Mouse (Mus musculus) midbrain, embryonic 13.5 days (tissue): ENCODE data around the gene Hfe. TPM values are rescaled to one million over a fixed set of nuclear protein-coding genes. Genes with fewer than 3 reads are reported as not detected.
A peak's percentile ranks its signal among the peaks of the same experiment; 100 is the strongest.

Experiments
- ATAC-seq: fragments of 200-750 bp; cut with Nextera tagmentation; 2 replicates; pipeline ENCODE4 v1.8.0; 2017; ENCODE audit warnings: mild to moderate bottlenecking, moderate TSS enrichment, moderate library complexity
- H3K27ac ChIP-seq: fragments of 300-500 bp; sonication (generic); 2 replicates; pipeline ENCODE4 v1.5.1; 2015; ENCODE audit warnings: inconsistent platforms, mild to moderate bottlenecking, moderate library complexity
- H3K27me3 ChIP-seq: fragments of 300-500 bp; sonication (generic); 2 replicates; pipeline ENCODE4 v1.6.1; 2015; ENCODE audit warnings: mild to moderate bottlenecking, inconsistent platforms
- H3K36me3 ChIP-seq: fragments of 300-500 bp; sonication (generic); 2 replicates; pipeline ENCODE4 v1.6.1; 2015; ENCODE audit warnings: mild to moderate bottlenecking, inconsistent platforms
- H3K4me1 ChIP-seq: fragments of 300-500 bp; sonication (generic); replicated peaks from 2 replicates; pipeline ENCODE4 v1.6.1; 2015; ENCODE audit warnings: inconsistent platforms
- H3K4me2 ChIP-seq: fragments of 300-500 bp; sonication (generic); replicated peaks from 2 replicates; pipeline ENCODE4 v1.6.1; 2015; ENCODE audit warnings: moderate library complexity, mild to moderate bottlenecking, inconsistent platforms
- H3K4me3 ChIP-seq: fragments of 300-500 bp; sonication (generic); replicated peaks from 2 replicates; pipeline ENCODE4 v1.5.1; 2015; ENCODE audit warnings: mild to moderate bottlenecking, inconsistent platforms
- H3K9ac ChIP-seq: fragments of 300-500 bp; sonication (generic); replicated peaks from 2 replicates; pipeline ENCODE4 v1.6.1; 2015; ENCODE audit warnings: mild to moderate bottlenecking, inconsistent platforms
- H3K9me3 ChIP-seq: fragments of 300-500 bp; sonication (generic); 2 replicates; pipeline ENCODE4 v1.6.1; 2016; ENCODE audit warnings: mild to moderate bottlenecking, inconsistent platforms
- WGBS: fragments of 180-500 bp; shearing (Covaris S2); methylation state at CpG from one replicate; pipeline ENCODE4 v1.1.7; 2015; 5-methylcytosine and 5-hydroxymethylcytosine counted together
- polyA plus RNA-seq: library from polyadenylated mRNA; unstranded; fragments of >200 nt; fragmentation: Nextera tagmentation; extraction: Ambion mirVana; gene quantifications from 2 replicates; pipeline ENCODE4 v1.2.1, GENCODE M21; 2015

The Hfe gene
- polyA plus RNA-seq, 1 experiment from 2014 or later, result 2.7 TPM

DNA sequence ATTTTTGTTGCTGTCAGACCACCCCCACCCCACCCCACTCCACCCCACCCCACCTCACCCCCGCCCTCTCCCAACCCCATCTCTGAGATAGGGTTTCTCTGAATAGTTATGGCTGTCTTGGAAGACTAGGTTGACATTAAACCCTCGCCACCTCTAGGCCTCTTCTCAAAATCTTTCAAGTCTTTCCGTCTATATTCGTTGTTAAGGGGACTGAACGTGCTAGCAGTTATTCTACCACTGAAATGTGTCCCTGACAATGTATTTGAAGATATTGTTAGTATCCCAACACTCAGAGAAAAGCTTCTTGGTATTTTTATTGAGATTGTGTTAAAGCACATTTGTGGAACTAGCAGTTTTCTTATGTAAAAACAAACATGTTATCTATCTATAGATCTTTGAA lies 30.3 kb upstream of the Hfe start:
- no peak for ATAC-seq
- Histone ChIP-seq H3K9ac (no peak overlapping the region), H3K9me3 (no peaks in the 10 kb centered on the region), H3K4me1 (peaks cover 33% of the 10 kb centered on the region), H3K27me3 (no peaks in the 10 kb centered on the region), H3K4me2 (peak overlapping the region; percentile 100; the same call in 1 of the 2 replicates), H3K36me3 (no peaks in the 10 kb centered on the region), H3K4me3 (no peak overlapping the region), H3K27ac (no peak overlapping the region)
- 64% methylated on average over 5 of the region's 5 CpGs for WGBS

DNA sequence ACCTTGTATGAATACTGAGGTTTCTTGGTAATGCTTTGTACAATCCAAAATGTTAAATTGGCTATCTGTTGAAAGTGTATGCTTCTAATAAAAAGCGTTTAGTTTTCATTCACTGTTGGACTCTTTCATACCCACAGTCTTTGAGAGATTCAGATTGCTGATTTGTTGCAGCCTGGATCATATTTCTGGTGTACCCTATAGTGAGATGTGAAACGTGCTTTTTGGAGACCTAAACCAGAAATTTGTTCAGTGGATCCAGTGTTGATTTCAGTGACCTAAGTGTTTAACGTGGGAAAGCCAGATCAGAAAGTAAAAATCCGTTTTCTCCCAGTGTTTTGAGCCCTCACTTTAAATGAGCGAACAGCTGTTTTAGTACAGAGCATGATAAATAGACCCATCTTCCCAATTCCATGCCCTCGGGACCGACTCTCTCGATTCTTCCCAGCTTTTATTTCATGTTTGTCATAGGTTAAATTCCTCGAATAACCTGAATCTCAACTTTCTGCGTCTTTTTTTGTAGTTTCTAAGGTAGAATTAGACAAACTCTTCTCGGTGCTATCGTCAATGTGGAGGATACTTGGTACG lies 29.7 kb upstream of the Hfe start:
- 40% methylated on average over 13 of the region's 13 CpGs for WGBS
- Histone ChIP-seq H3K27ac (peak overlapping the region; percentile 91), H3K4me1 (peaks cover 30% of the 10 kb centered on the region), H3K9me3 (no peaks in the 10 kb centered on the region), H3K9ac (peak overlapping the region; percentile 75), H3K36me3 (no peaks in the 10 kb centered on the region), H3K27me3 (no peaks in the 10 kb centered on the region), H3K4me2 (peak overlapping the region; percentile 100), H3K4me3 (peak overlapping the region; percentile 46)
- no peak for ATAC-seq

DNA sequence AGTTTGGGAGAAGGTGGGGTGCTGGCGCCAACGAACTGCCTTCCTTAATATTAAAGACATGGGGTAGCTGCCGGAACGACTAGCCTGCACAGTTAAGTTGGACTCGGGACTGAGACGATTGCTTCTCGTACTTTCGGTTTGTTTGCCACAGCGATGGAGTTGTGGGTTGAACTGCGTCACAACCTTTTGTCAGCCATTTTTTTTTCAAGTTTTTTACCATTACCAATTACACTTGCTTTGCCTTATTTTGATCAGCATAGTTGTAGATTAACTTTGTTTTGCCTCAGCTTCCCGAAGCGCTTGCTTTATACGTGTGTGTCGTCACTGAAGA lies 29.2 kb upstream of the Hfe start:
- peak overlapping the region; percentile 91 for H3K27ac ChIP-seq
- no peaks in the 10 kb centered on the region for H3K27me3 ChIP-seq
- peak overlapping the region; percentile 46 for H3K4me3 ChIP-seq
- peaks cover 29% of the 10 kb centered on the region for H3K4me1 ChIP-seq
- ATAC-seq, result no peak
- 1% methylated on average over 14 of the region's 14 CpGs for WGBS
- peak overlapping the region; percentile 75 for H3K9ac ChIP-seq
- H3K4me2 ChIP-seq, result peak overlapping the region; percentile 100
- no peaks in the 10 kb centered on the region for H3K9me3 ChIP-seq
- no peaks in the 10 kb centered on the region for H3K36me3 ChIP-seq

DNA sequence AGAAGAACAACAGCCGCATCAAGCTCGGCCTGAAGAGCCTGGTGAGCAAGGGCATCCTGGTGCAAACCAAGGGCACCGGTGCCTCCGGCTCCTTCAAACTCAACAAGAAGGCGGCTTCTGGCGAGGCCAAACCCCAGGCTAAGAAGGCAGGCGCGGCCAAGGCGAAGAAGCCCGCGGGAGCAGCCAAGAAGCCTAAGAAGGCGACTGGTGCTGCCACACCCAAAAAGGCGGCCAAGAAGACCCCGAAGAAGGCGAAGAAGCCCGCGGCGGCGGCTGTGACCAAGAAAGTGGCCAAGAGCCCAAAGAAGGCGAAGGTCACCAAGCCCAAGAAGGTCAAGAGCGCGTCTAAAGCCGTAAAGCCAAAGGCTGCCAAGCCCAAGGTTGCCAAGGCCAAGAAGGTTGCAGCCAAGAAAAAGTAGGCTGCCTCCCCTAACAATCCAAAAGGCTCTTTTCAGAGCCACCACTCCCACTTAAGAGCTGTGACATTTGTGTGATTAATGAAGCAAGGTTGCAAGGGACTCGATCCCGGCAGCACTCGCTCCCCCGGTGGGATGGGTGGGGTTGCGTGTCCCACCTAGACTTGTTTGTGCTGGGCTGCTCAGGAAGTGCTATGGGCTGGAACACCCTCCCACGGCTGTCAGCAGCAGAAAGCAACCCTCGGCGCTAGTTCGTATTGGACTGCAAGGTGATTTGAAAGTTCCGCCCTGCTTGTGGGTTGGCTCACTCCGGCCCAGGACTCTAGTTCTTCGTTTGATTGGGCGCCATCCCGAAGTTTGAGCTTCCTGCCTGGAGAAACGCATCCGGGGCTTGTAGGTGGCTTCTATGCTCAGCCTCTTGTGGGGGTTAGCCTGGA lies 28.6 kb upstream of the Hfe start:
- peak overlapping the region; percentile 46 for H3K4me3 ChIP-seq
- under 1% methylated on average over 39 of the region's 39 CpGs for WGBS
- H3K36me3 ChIP-seq, result no peaks in the 10 kb centered on the region
- peaks cover 25% of the 10 kb centered on the region for H3K4me1 ChIP-seq
- H3K27ac ChIP-seq, result peak overlapping the region; percentile 91
- peak overlapping the region; percentile 100 for H3K4me2 ChIP-seq
- H3K27me3 ChIP-seq, result no peaks in the 10 kb centered on the region
- no peaks in the 10 kb centered on the region for H3K9me3 ChIP-seq
- H3K9ac ChIP-seq, result peak overlapping the region; percentile 75
- ATAC-seq, result peak; percentile 90

DNA sequence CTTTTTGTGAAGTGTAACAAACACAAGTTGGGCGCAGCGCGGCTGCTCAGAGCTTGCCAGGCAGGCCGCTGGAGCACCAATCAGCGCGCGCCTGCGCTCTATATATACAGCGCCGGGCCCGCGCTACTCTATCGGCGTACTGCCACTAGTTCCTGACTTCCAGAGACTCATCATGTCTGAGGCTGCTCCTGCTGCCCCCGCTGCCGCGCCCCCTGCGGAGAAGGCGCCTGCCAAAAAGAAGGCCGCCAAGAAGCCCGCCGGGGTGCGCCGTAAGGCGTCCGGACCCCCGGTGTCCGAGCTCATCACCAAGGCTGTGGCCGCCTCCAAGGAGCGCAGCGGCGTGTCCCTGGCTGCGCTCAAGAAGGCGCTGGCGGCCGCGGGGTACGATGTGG lies 28.0 kb upstream of the Hfe start, which contains the start of gene Hist1h1c:
Gene Hist1h1c (plus strand): TSS at position 132 of the 392 bp plus-strand sequence.
- Histone ChIP-seq H3K27me3 (no peaks in the 10 kb centered on the region), H3K27ac (peak within 1 kb of the TSS; percentile 91), H3K9ac (peak within 1 kb of the TSS; percentile 75), H3K9me3 (no peaks in the 10 kb centered on the region), H3K36me3 (no peaks in the 10 kb centered on the region), H3K4me1 (peaks cover 25% of the 10 kb centered on the region), H3K4me3 (peak within 1 kb of the TSS; percentile 46), H3K4me2 (peak within 1 kb of the TSS; percentile 100)
- WGBS, result 0% methylated on average over 36 of the region's 38 CpGs
- ATAC-seq, result peak; percentile 97

DNA sequence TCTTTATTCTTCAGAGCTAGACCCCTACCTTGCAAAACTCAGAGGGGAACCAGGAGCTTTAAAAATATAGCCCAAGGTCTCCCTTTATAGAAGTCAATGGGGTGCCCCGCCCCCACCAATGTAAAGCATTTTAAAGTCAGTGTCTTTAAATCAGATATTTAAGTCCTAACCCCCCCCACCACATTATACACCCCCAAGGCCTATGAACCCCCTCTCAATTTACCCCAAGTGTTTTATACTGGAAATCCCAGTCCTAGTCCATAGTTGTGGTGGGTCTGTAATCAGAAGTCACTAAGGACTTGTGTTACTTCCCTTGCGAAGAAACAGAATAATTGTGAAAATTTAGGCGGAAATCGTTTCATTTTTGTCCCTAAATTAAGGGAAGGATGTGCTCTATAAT lies 27.4 kb upstream of the Hfe start:
- Histone ChIP-seq H3K9ac (peak overlapping the region; percentile 75), H3K27me3 (no peaks in the 10 kb centered on the region), H3K36me3 (no peaks in the 10 kb centered on the region), H3K27ac (peak overlapping the region; percentile 91), H3K9me3 (no peaks in the 10 kb centered on the region), H3K4me1 (peaks cover 25% of the 10 kb centered on the region), H3K4me2 (peak overlapping the region; percentile 100), H3K4me3 (peak overlapping the region; percentile 46)
- 16% methylated on average over 4 of the region's 4 CpGs for WGBS
- ATAC-seq, result no peak

DNA sequence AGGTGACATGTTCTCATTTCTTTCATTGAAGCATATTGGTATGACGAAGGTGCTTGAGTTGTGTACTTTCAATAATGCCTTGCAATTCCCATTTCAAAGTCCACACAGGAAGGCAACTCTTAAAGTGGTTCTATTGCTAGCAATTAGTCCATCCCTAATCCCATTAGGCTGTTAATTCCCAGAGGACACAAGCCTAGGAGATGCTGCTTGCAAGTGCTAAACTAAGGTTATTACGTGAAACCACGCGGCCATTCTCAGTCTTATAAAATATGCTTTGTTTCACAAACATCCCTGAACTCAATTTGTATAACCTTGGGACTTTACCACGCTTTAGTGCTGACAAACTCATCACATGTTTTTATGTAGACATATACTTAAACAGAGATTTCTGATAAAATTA lies 26.4 kb upstream of the Hfe start:
- no peak for ATAC-seq
- H3K4me1 ChIP-seq, result peaks cover 25% of the 10 kb centered on the region
- no peaks in the 10 kb centered on the region for H3K36me3 ChIP-seq
- H3K9ac ChIP-seq, result no peak overlapping the region
- H3K9me3 ChIP-seq, result no peaks in the 10 kb centered on the region
- H3K4me3 ChIP-seq, result no peak overlapping the region
- no peak overlapping the region for H3K4me2 ChIP-seq
- no peaks in the 10 kb centered on the region for H3K27me3 ChIP-seq
- H3K27ac ChIP-seq, result no peak overlapping the region
- 74% methylated on average over 5 of the region's 5 CpGs for WGBS

DNA sequence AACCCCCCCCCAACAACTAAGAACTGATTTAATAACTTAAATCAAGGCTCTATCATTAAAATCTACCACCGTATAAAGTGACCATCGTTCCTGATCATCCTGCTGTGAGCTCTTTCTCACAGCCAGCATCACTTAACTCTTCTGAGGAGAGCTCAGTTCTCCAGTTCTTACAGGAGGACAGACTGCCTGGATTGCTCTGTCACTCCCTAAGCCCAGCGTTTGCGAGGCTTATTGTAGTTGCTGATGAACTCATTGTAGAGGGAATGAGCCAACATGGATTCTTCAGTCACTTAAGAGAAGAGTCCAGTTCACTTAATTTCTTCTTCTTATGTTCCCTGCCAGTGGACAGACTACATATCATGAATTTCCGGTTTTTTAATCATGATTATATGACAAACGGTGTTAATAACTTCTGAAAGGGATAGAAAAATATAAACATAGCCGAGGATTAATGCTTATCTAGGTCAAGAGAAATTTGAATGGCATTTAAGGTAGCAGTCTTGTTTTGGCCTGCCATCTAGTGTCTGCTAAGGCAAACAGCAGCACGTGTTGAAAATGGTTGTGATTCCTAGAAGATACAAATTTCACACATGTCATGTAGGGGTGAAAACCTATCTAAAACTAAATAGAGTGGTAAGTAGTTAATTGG lies 21.6 kb upstream of the Hfe start:
- H3K4me3 ChIP-seq, result no peak overlapping the region
- H3K36me3 ChIP-seq, result no peaks in the 10 kb centered on the region
- WGBS, result 27% methylated on average over 8 of the region's 8 CpGs
- no peak for ATAC-seq
- H3K9ac ChIP-seq, result no peak overlapping the region
- no peak overlapping the region for H3K4me2 ChIP-seq
- no peaks in the 10 kb centered on the region for H3K27me3 ChIP-seq
- H3K9me3 ChIP-seq, result no peaks in the 10 kb centered on the region
- H3K27ac ChIP-seq, result no peak overlapping the region
- H3K4me1 ChIP-seq, result no peaks in the 10 kb centered on the region

DNA sequence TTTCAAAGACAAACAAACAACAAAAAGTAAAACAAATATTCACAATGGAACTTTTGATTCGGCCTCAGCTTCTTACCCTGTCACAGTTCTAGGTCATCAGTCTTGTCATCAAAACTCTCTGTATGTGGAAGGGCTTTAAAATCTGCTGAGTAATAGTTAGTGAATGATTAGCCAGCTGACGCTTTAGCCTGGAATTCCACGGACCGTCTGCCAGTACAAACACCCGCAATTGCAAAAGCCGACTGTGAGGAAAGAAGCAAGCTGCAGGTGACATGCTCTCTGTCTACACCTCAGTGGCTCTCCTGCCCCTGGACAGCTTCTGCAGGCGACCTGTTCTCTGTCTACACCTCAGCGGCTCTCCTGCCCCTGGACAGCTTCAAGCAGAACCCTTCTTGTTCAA lies 19.8 kb upstream of the Hfe start:
- Histone ChIP-seq H3K4me1 (no peaks in the 10 kb centered on the region), H3K9ac (no peak overlapping the region), H3K27ac (no peak overlapping the region), H3K27me3 (no peaks in the 10 kb centered on the region), H3K4me2 (no peak overlapping the region), H3K9me3 (no peaks in the 10 kb centered on the region), H3K36me3 (no peaks in the 10 kb centered on the region), H3K4me3 (no peak overlapping the region)
- WGBS, result 65% methylated on average over 8 of the region's 8 CpGs
- no peak for ATAC-seq

DNA sequence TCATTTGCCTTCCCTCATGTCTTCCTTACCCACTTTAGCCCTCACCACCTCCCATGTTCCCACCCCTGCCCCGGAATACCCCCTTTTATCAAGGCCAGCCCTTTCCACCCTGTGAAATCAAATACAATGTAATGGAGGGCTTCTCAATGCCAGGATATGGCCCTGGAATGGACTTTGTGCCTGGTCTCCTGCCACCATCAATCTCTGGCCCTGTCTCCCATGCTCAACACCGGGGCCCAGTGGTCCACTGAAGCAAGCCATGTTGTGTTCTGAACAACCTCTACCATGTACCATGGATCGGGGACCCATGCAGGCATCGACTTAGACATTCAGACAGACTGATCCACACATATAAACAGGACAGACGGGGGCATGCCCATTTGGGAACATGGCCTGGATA lies 19.1 kb upstream of the Hfe start:
- Histone ChIP-seq H3K27me3 (no peaks in the 10 kb centered on the region), H3K4me1 (no peaks in the 10 kb centered on the region), H3K36me3 (no peaks in the 10 kb centered on the region), H3K27ac (no peak overlapping the region), H3K4me3 (no peak overlapping the region), H3K9me3 (no peaks in the 10 kb centered on the region), H3K4me2 (no peak overlapping the region), H3K9ac (no peak overlapping the region)
- ATAC-seq, result no peak
- 97% methylated on average over 5 of the region's 5 CpGs for WGBS

DNA sequence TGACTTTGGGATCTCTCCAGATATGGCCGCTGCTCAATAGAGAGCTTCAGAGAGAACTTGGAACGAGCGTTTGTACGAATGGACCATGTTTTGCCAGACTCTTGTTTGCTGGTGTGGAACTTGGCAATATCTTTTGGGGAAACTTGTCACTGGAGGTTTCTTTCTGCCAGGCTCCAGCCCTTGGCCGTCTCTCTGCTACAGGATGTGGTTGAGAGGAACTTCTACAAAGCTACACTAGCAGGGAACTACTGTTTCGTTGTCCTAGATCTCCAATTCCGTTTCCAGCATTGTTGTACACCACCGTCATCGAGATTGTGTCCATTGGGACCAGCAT lies 18.5 kb upstream of the Hfe start:
- Histone ChIP-seq H3K36me3 (no peaks in the 10 kb centered on the region), H3K4me2 (no peak overlapping the region), H3K27ac (no peak overlapping the region), H3K9ac (no peak overlapping the region), H3K4me3 (no peak overlapping the region), H3K27me3 (no peaks in the 10 kb centered on the region), H3K4me1 (no peaks in the 10 kb centered on the region), H3K9me3 (no peaks in the 10 kb centered on the region)
- ATAC-seq, result no peak
- 93% methylated on average over 9 of the region's 9 CpGs for WGBS

DNA sequence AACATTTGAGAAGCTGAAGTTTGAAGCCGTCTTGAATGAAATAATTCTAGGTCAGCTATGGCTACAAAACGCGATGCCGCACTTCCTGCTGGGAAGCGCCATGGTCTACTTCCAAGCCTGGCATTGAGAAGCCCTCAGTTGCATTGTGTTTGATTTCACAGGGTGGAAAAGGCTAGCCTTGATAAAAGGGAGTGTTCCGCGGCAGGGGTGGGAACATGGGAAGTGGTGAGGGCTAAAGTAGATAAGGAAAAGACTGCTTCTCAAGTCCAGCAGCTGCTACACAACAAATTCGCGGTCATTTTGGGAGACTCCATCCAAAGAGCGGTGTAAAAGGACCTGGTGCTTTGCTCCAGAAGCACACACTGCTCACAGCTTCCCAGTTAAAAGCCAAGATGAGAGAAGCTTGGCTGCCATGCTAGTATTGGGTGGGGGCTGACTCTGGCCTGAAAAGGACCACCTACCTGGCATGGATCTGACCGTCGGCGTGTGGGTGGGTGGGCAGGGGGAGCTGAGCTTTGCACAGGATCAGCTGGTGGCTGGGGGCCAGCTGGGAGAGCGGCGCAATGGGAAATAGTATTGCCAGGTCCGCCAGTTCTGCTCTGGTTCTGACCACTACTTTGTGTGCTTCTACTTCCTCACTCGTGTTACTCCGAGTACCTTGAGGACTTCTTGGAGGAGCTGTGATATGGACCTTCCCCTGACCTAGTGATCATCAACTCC lies 18.0 kb upstream of the Hfe start:
- H3K4me2 ChIP-seq, result no peak overlapping the region
- WGBS, result 90% methylated on average over 18 of the region's 18 CpGs
- no peak for ATAC-seq

More for the DNA sequence above, 18.0 kb upstream of the Hfe start:
- no peak overlapping the region for H3K9ac ChIP-seq
- H3K4me1 ChIP-seq, result no peaks in the 10 kb centered on the region
- H3K27me3 ChIP-seq, result no peaks in the 10 kb centered on the region
- H3K36me3 ChIP-seq, result no peaks in the 10 kb centered on the region
- H3K4me3 ChIP-seq, result no peak overlapping the region
- H3K27ac ChIP-seq, result no peak overlapping the region
- H3K9me3 ChIP-seq, result no peaks in the 10 kb centered on the region
